Mouse (Mus musculus) lung, postnatal 36 days (tissue): ENCODE measurements at regions not wholly inside any gene's neighbourhood (a gene's known extent, or its start where the extent isn't known, plus 50 kb on each side); places are given as distances from the start of the nearest gene placed in this dataset.

Experiments
- DNase-seq: peaks from one replicate; pipeline ENCODE4 v3.0.0; 2022; ENCODE audit warnings: mixed read lengths

GRCm38 (mm10) chr12:71370091-71370490, 60.4 kb downstream of the Dact1 start:
- DNase-seq, result no peak

- DNase-seq, result no peak
Measured at GRCm38 (mm10) chr12:71371948-71372347, 62.3 kb downstream of the Dact1 start.

- DNase-seq, result no peak
Measured at GRCm38 (mm10) chr12:71373633-71374032, 63.9 kb downstream of the Dact1 start.

- no peak for DNase-seq
Measured at GRCm38 (mm10) chr12:71376446-71376845, 66.8 kb downstream of the Dact1 start.

GRCm38 (mm10) chr12:71376966-71377365, 67.3 kb downstream of the Dact1 start:
- DNase-seq, result peak; percentile 12

- no peak for DNase-seq
Measured at GRCm38 (mm10) chr12:71379626-71380423, 70.1 kb downstream of the Dact1 start.

GRCm38 (mm10) chr12:71380424-71380761, 70.7 kb downstream of the Dact1 start:
- DNase-seq, result no peak

GRCm38 (mm10) chr12:71386251-71386650, 76.6 kb downstream of the Dact1 start:
- no peak for DNase-seq

GRCm38 (mm10) chr12:71391481-71391880, 81.8 kb downstream of the Dact1 start:
- DNase-seq, result no peak

GRCm38 (mm10) chr12:71393752-71394151, 84.1 kb downstream of the Dact1 start:
- no peak for DNase-seq

GRCm38 (mm10) chr12:71397456-71397855, 87.8 kb downstream of the Dact1 start:
- no peak for DNase-seq

- DNase-seq, result no peak
Measured at GRCm38 (mm10) chr12:71398701-71399100, 89.0 kb downstream of the Dact1 start.

- no peak for DNase-seq
Measured at GRCm38 (mm10) chr12:71400201-71400600, 90.5 kb downstream of the Dact1 start.

GRCm38 (mm10) chr12:71401621-71402416, 92.1 kb downstream of the Dact1 start:
- no peak for DNase-seq

GRCm38 (mm10) chr12:71407294-71407693, 97.6 kb downstream of the Dact1 start:
- DNase-seq, result no peak

GRCm38 (mm10) chr12:71408396-71409050, 98.8 kb downstream of the Dact1 start:
- DNase-seq, result no peak

- no peak for DNase-seq
Measured at GRCm38 (mm10) chr12:71412331-71412730, 102.6 kb downstream of the Dact1 start.

- DNase-seq, result no peak
Measured at GRCm38 (mm10) chr12:71416968-71417367, 107.3 kb downstream of the Dact1 start.

GRCm38 (mm10) chr12:71418186-71418585, 108.5 kb downstream of the Dact1 start:
- DNase-seq, result no peak

GRCm38 (mm10) chr12:71419161-71419560, 109.5 kb downstream of the Dact1 start:
- DNase-seq, result no peak

- DNase-seq, result no peak
Measured at GRCm38 (mm10) chr12:71426023-71426719, 116.5 kb downstream of the Dact1 start.

GRCm38 (mm10) chr12:71427974-71428373, 118.3 kb downstream of the Dact1 start:
- DNase-seq, result no peak
